8 mouse cellular contexts compared by ENCODE assay signal in the genomic region with DNA sequence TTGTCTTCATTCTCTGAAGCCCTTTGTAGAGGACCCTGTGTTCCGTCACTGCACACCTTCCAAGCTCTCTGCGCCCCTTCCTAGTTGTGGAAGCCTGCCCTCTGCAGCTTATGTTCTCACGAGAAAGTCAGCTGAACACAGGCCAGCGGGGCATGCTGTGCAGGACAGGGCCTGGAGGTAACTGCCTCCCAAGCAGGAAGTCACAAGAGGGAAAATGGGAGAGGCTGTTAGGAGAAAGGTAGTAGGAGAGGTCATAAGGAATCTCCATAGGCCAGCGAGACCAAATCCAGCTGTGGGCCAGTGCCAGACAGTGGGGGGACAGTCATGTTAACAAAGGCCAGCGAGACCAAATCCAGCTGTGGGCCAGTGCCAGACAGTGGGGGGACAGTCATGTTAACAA. TPM values are rescaled to one million over a fixed set of nuclear protein-coding genes. Genes with fewer than 3 reads are reported as not detected.
DNase-seq lines count a peak whose midpoint lies in the region; ATAC-seq and TF ChIP-seq lines count a peak whose summit lies in the region.
"Not testable (repeated sequence)": the region's sequence is repeated elsewhere in the genome, so short reads cannot be mapped to it uniquely, and the experiment has no call there.

No protein-coding gene starts in this region.

- not testable (repeated sequence) for TF ChIP-seq POLR2A in kidney, adult 2 months (IDR thresholded peaks at IDR 0.05; ENCODE audit: low read depth, low read length)

- not testable (repeated sequence) for TF ChIP-seq CTCF in kidney, adult 2 months (conservative IDR thresholded peaks at IDR 0.05; ENCODE audit: insufficient read depth, insufficient read length, low read depth, low read length)

- not testable (repeated sequence) for H3K9me3 ChIP-seq in forebrain, embryonic 10.5 days; heart, embryonic 15.5 days (replicated peaks); liver, embryonic 12.5 days (replicated peaks)

- not testable (repeated sequence) for H3K27me3 ChIP-seq in forebrain, embryonic 10.5 days (ENCODE audit: poor library complexity, severe bottlenecking); heart, embryonic 15.5 days; kidney, adult 2 months (replicated peaks; ENCODE audit: control insufficient read depth, insufficient read depth, low read length); liver, embryonic 12.5 days (replicated peaks)

- H3K36me3 ChIP-seq in forebrain, embryonic 10.5 days (replicated peaks): peaks cover 58% of the 10 kb centered on the region
- H3K36me3 ChIP-seq in heart, embryonic 15.5 days: peaks cover 13% of the 10 kb centered on the region
- not testable (repeated sequence) for H3K36me3 ChIP-seq in kidney, adult 2 months (ENCODE audit: control insufficient read depth, insufficient read depth, low read length)
- peaks cover 46% of the 10 kb centered on the region for H3K36me3 ChIP-seq in liver, embryonic 12.5 days

- peaks cover 36% of the 10 kb centered on the region for H3K4me1 ChIP-seq in forebrain, embryonic 10.5 days
- H3K4me1 ChIP-seq in heart, embryonic 15.5 days (replicated peaks): peaks cover 67% of the 10 kb centered on the region
- H3K4me1 ChIP-seq in kidney, adult 2 months (ENCODE audit: control insufficient read depth, insufficient read depth, low read length): peaks cover 26% of the 10 kb centered on the region; the same call in 1 of the 2 replicates
- peaks cover 82% of the 10 kb centered on the region for H3K4me1 ChIP-seq in liver, embryonic 12.5 days

- not testable (repeated sequence) for DNase-seq in forebrain, embryonic 10.5 days (ENCODE audit: extremely low spot score, low spot score)
- DNase-seq in heart, adult 8-10 months (ENCODE audit: low spot score): peak; percentile 50
- peak; percentile 40 for DNase-seq in heart, postnatal 4 days
- peak; percentile 43 for DNase-seq in kidney, adult 2 months
- DNase-seq in kidney, postnatal 36 days: peak; percentile 31 to 41
- DNase-seq in lung, postnatal 10 days: peak; percentile 27

- 0 out of 2 replicates have a peak overlapping the region, but pooled peaks have one; percentile 53 for H3K27ac ChIP-seq in forebrain, embryonic 10.5 days
- H3K27ac ChIP-seq in heart, embryonic 15.5 days: peak overlapping the region; percentile 84
- H3K27ac ChIP-seq in kidney, adult 2 months (ENCODE audit: insufficient read depth, low read depth, low read length): peak overlapping the region; percentile 32; the same call in 1 of the 2 replicates
- 0 out of 2 replicates have a peak overlapping the region, but pooled peaks have one; percentile 53 for H3K27ac ChIP-seq in liver, embryonic 12.5 days

- not testable (repeated sequence) for H3K4me2 ChIP-seq in heart, embryonic 15.5 days; liver, embryonic 12.5 days

- not testable (repeated sequence) for H3K9ac ChIP-seq in heart, embryonic 15.5 days; liver, embryonic 12.5 days

- not testable (repeated sequence) for ATAC-seq in heart, embryonic 15.5 days (replicated peaks; ENCODE audit: insufficient number of reproducible peaks, insufficient read depth, low FRiP score, low read depth); liver, embryonic 12.5 days

- H3K4me3 ChIP-seq in forebrain, embryonic 10.5 days; heart, embryonic 15.5 days; kidney, adult 2 months (ENCODE audit: insufficient read depth, low read depth, low read length); liver, embryonic 12.5 days: not testable (repeated sequence)

- 87% methylated on average over 6 of the region's 6 CpGs for WGBS in forebrain, embryonic 10.5 days
- WGBS in heart, embryonic 15.5 days: 67% methylated on average over 6 of the region's 6 CpGs
- WGBS in kidney, adult 2 months: 70% methylated on average over 6 of the region's 6 CpGs
- WGBS in liver, embryonic 12.5 days (ENCODE audit: insufficient replicate concordance): 82% methylated on average over 6 of the region's 6 CpGs

RNA-seq across cellular contexts. Expression of a gene that starts 28.8 kb away (rescaled TPM):
- polyA plus RNA-seq in forebrain, embryonic 10.5 days (2016; fragmentation: Nextera tagmentation; extraction: Ambion mirVana): 26.2 and 28.8 TPM in 2 replicates
- 10 to 100 TPM; 67.9 to 79.2 (median 73.3) TPM for total RNA-seq in heart, adult 8-10 months (2022)
- 47.4 and 48.2 TPM in 2 replicates for polyA plus RNA-seq in heart, embryonic 15.5 days (2015; fragmentation: Nextera tagmentation; extraction: Ambion mirVana)
- total RNA-seq in heart, postnatal 4 days (2021): 10 to 100 TPM; 80.9 to 84.3 TPM
- 17.0 and 17.6 TPM in 2 replicates for polyA plus RNA-seq in kidney, adult 2 months (2012; rRNA removed)
- 14.7 and 15.2 TPM in 2 replicates for polyA plus RNA-seq in liver, embryonic 12.5 days (2016; fragmentation: Nextera tagmentation; extraction: Ambion mirVana)

RNA-seq across cellular contexts. Expression of a gene that starts 50.1 kb away (rescaled TPM):
- polyA plus RNA-seq in forebrain, embryonic 10.5 days (2016; fragmentation: Nextera tagmentation; extraction: Ambion mirVana): 0.90 and 1.1 TPM in 2 replicates
- 1 to 10 TPM; 1.2 to 2.4 (median 1.7) TPM for total RNA-seq in heart, adult 8-10 months (2022)
- polyA plus RNA-seq in heart, embryonic 15.5 days (2015; fragmentation: Nextera tagmentation; extraction: Ambion mirVana): 0.14 and 0.32 TPM in 2 replicates
- total RNA-seq in heart, postnatal 4 days (2021): under 1 TPM; 0.27 to 0.55 TPM
- 6.2 and 6.3 TPM in 2 replicates for polyA plus RNA-seq in kidney, adult 2 months (2012; rRNA removed)
- polyA plus RNA-seq in liver, embryonic 12.5 days (2016; fragmentation: Nextera tagmentation; extraction: Ambion mirVana): 0.32 and 0.49 TPM in 2 replicates

RNA-seq across cellular contexts. Expression of a gene that starts 50.8 kb away (rescaled TPM):
- polyA plus RNA-seq in forebrain, embryonic 10.5 days (2016; fragmentation: Nextera tagmentation; extraction: Ambion mirVana): 18.7 and 20.4 TPM in 2 replicates
- total RNA-seq in heart, adult 8-10 months (2022): 1 to 10 TPM; 5.5 to 7.5 (median 7.1) TPM
- polyA plus RNA-seq in heart, embryonic 15.5 days (2015; fragmentation: Nextera tagmentation; extraction: Ambion mirVana): 10.0 and 11.1 TPM in 2 replicates
- 1 to 10 TPM; 9.5 to 9.9 TPM for total RNA-seq in heart, postnatal 4 days (2021)
- polyA plus RNA-seq in kidney, adult 2 months (2012; rRNA removed): 6.5 and 7.1 TPM in 2 replicates
- 13.6 and 13.9 TPM in 2 replicates for polyA plus RNA-seq in liver, embryonic 12.5 days (2016; fragmentation: Nextera tagmentation; extraction: Ambion mirVana)

Comparison
In these comparisons a context has a peak if more than half of its experiments do, and no peak if none do; other contexts are left out.
1. H3K27ac ChIP-seq: peak in every context shown above with its lines; median percentile 84 in heart, embryonic 15.5 days; 53 in forebrain, embryonic 10.5 days; 53 in liver, embryonic 12.5 days; 32 in kidney, adult 2 months.